25 mouse cellular contexts compared by ENCODE assay signal in the genomic region with DNA sequence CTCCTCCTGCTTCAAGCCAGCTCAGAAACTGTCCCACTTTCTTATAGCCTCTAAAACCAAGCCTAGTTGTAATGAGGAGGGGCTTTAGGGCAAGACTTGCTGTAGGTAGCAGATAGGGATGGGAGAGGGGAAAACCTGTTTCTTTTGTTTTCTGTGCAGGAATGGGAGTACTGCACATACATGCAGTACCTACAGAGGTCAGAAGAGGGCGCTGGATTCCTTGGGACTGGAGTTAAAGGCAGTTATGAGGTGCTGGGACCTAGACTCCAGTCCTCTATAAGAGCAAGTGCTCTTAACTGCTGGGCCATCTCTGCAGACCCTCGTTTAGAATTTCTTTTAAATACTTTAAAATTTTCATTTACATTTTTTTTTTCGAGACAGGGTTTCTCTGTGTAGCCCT. TPM values are rescaled to one million over a fixed set of nuclear protein-coding genes. Genes with fewer than 3 reads are reported as not detected.
DNase-seq lines count a peak whose midpoint lies in the region; ATAC-seq and TF ChIP-seq lines count a peak whose summit lies in the region.
"Had no signal": no experiment of that assay in that cellular context is flagged by ENCODE, and none has a peak within 500 bp of the region (broad histone marks: within the 10 kb centered on the region; RNA-seq: fewer than 3 reads in every experiment).

No protein-coding gene starts in this region.

- H3K9ac ChIP-seq in kidney, postnatal 0 days (ENCODE audit: low read depth, low read length), result no peak overlapping the region
- no peak overlapping the region for H3K9ac ChIP-seq in kidney, embryonic 16.5 days (replicated peaks; ENCODE audit: low read length)
- no peak overlapping the region for H3K9ac ChIP-seq in midbrain, postnatal 0 days (replicated peaks; ENCODE audit: low read length, poor library complexity, severe bottlenecking)
- no peak overlapping the region for H3K9ac ChIP-seq in midbrain, embryonic 14.5 days (replicated peaks; ENCODE audit: low read length)
- H3K9ac ChIP-seq in stomach, postnatal 0 days (ENCODE audit: low read length), result no peak overlapping the region
- H3K9ac ChIP-seq: embryonic facial prominence, embryonic 13.5 days; hindbrain, embryonic 14.5 days; intestine, embryonic 15.5 days; kidney, embryonic 15.5 days; liver, embryonic 13.5 days; midbrain, embryonic 15.5 days; neural tube, embryonic 15.5 days; stomach, embryonic 15.5 days had no signal

- H3K9me3 ChIP-seq in kidney, postnatal 0 days (replicated peaks; ENCODE audit: low read length), result no peaks in the 10 kb centered on the region
- peaks cover 6% of the 10 kb centered on the region; the same call in 1 of the 2 replicates for H3K9me3 ChIP-seq in kidney, embryonic 16.5 days (ENCODE audit: low read length)
- H3K9me3 ChIP-seq in midbrain, postnatal 0 days (ENCODE audit: low read length), result no peaks in the 10 kb centered on the region
- no peaks in the 10 kb centered on the region; the same call in 1 of the 2 replicates for H3K9me3 ChIP-seq in midbrain, embryonic 14.5 days (ENCODE audit: control insufficient read depth, low read length)
- no peaks in the 10 kb centered on the region for H3K9me3 ChIP-seq in stomach, postnatal 0 days (ENCODE audit: control insufficient read depth, low read length)
- H3K9me3 ChIP-seq: embryonic facial prominence, embryonic 13.5 days; G1E; heart, embryonic 10.5 days; intestine, embryonic 15.5 days; liver, embryonic 13.5 days; neural tube, embryonic 15.5 days; stomach, embryonic 15.5 days had no signal

- TF ChIP-seq EP300 in stomach, postnatal 0 days (optimal IDR thresholded peaks at IDR 0.05), result no peak

- H3K27me3 ChIP-seq in kidney, postnatal 0 days (ENCODE audit: insufficient read depth, low read length), result no peaks in the 10 kb centered on the region
- no peaks in the 10 kb centered on the region for H3K27me3 ChIP-seq in kidney, embryonic 16.5 days (ENCODE audit: insufficient read depth, low read length)
- H3K27me3 ChIP-seq in midbrain, postnatal 0 days (ENCODE audit: insufficient read depth, low read length), result no peaks in the 10 kb centered on the region
- no peaks in the 10 kb centered on the region for H3K27me3 ChIP-seq in midbrain, embryonic 14.5 days (ENCODE audit: control insufficient read depth, insufficient read depth, low read length)
- peaks cover 4% of the 10 kb centered on the region for H3K27me3 ChIP-seq in Patski
- no peaks in the 10 kb centered on the region for H3K27me3 ChIP-seq in stomach, postnatal 0 days (ENCODE audit: control insufficient read depth, insufficient read depth, low read length)
- H3K27me3 ChIP-seq: embryonic facial prominence, embryonic 13.5 days; intestine, embryonic 15.5 days; kidney, embryonic 15.5 days; liver, embryonic 13.5 days; midbrain, embryonic 15.5 days; neural tube, embryonic 15.5 days; stomach, embryonic 15.5 days had no signal

- H3K4me2 ChIP-seq in kidney, postnatal 0 days (ENCODE audit: low read length), result no peak overlapping the region
- H3K4me2 ChIP-seq in kidney, embryonic 16.5 days (replicated peaks; ENCODE audit: low read depth, low read length), result no peak overlapping the region
- no peak overlapping the region for H3K4me2 ChIP-seq in midbrain, postnatal 0 days (ENCODE audit: low read depth, low read length, poor library complexity, severe bottlenecking)
- H3K4me2 ChIP-seq in midbrain, embryonic 14.5 days (ENCODE audit: low read length), result no peak overlapping the region
- H3K4me2 ChIP-seq in stomach, postnatal 0 days (replicated peaks; ENCODE audit: low read depth), result no peak overlapping the region
- H3K4me2 ChIP-seq: embryonic facial prominence, embryonic 13.5 days; hindbrain, embryonic 14.5 days; intestine, embryonic 15.5 days; kidney, embryonic 15.5 days; liver, embryonic 13.5 days; midbrain, embryonic 15.5 days; neural tube, embryonic 15.5 days; stomach, embryonic 15.5 days had no signal

- H3K4me1 ChIP-seq in kidney, postnatal 0 days (replicated peaks; ENCODE audit: insufficient read depth, low read length), result no peaks in the 10 kb centered on the region
- 0 out of 2 replicates have a peak, but pooled peaks cover 3% of the 10 kb centered on the region for H3K4me1 ChIP-seq in kidney, embryonic 16.5 days (ENCODE audit: insufficient read depth, low read length)
- no peaks in the 10 kb centered on the region for H3K4me1 ChIP-seq in midbrain, postnatal 0 days (ENCODE audit: insufficient read depth, low read length)
- no peaks in the 10 kb centered on the region; the same call in 1 of the 2 replicates for H3K4me1 ChIP-seq in midbrain, embryonic 14.5 days (ENCODE audit: control insufficient read depth, insufficient read depth, low read length)
- no peaks in the 10 kb centered on the region for H3K4me1 ChIP-seq in stomach, postnatal 0 days (replicated peaks; ENCODE audit: control insufficient read depth, insufficient read depth)
- H3K4me1 ChIP-seq: intestine, embryonic 15.5 days; liver, embryonic 13.5 days had no signal

- CTCF ChIA-PET in Patski (lab: Charles Lee), result no interaction called here

- H3K36me3 ChIP-seq in kidney, postnatal 0 days (ENCODE audit: insufficient read depth, low read length), result no peaks in the 10 kb centered on the region
- no peaks in the 10 kb centered on the region for H3K36me3 ChIP-seq in kidney, embryonic 16.5 days (ENCODE audit: insufficient read depth, low read length)
- no peaks in the 10 kb centered on the region for H3K36me3 ChIP-seq in midbrain, postnatal 0 days (ENCODE audit: insufficient read depth, low read length)
- no peaks in the 10 kb centered on the region for H3K36me3 ChIP-seq in midbrain, embryonic 14.5 days (ENCODE audit: control insufficient read depth, insufficient read depth, low read length)
- no peaks in the 10 kb centered on the region for H3K36me3 ChIP-seq in stomach, postnatal 0 days (ENCODE audit: control insufficient read depth, insufficient read depth, low read length)
- H3K36me3 ChIP-seq: embryonic facial prominence, embryonic 13.5 days; G1E; heart, embryonic 10.5 days; intestine, embryonic 15.5 days; kidney, embryonic 15.5 days; liver, embryonic 13.5 days; midbrain, embryonic 15.5 days; neural tube, embryonic 15.5 days; stomach, embryonic 15.5 days had no signal

- TF ChIP-seq CTCF in kidney, postnatal 0 days (IDR thresholded peaks at IDR 0.05; ENCODE audit: low read depth), result peak; percentile 18; the same call in 1 of the 2 replicates
- TF ChIP-seq CTCF in midbrain, postnatal 0 days (IDR thresholded peaks at IDR 0.05), result peak; percentile 36; the same call in 1 of the 2 replicates
- TF ChIP-seq CTCF in Patski (IDR thresholded peaks at IDR 0.05), result peak; percentile 31
- peak; percentile 15; the same call in 1 of the 2 replicates for TF ChIP-seq CTCF in stomach, postnatal 0 days (IDR thresholded peaks at IDR 0.05; ENCODE audit: low read depth)

- no peak for ATAC-seq in kidney, postnatal 0 days (replicated peaks; ENCODE audit: low FRiP score, low read depth)
- no peak for ATAC-seq in kidney, embryonic 16.5 days (ENCODE audit: low FRiP score, low TSS enrichment)
- no peak for ATAC-seq in midbrain, postnatal 0 days (ENCODE audit: low FRiP score)
- no peak for ATAC-seq in midbrain, embryonic 14.5 days (ENCODE audit: low FRiP score, low TSS enrichment)
- no peak for ATAC-seq in Patski
- no peak for ATAC-seq in stomach, postnatal 0 days (ENCODE audit: low FRiP score, low TSS enrichment)
- ATAC-seq: forebrain, embryonic 14.5 days; intestine, embryonic 15.5 days; midbrain, embryonic 15.5 days had no signal

- WGBS in kidney, postnatal 0 days, result 67% methylated on average over 3 of the region's 3 CpGs
- WGBS in kidney, embryonic 16.5 days, result 70% methylated on average over 3 of the region's 3 CpGs
- 74% methylated on average over 3 of the region's 3 CpGs for WGBS in midbrain, postnatal 0 days
- 66% methylated on average over 3 of the region's 3 CpGs for WGBS in midbrain, embryonic 14.5 days
- 61% methylated on average over 3 of the region's 3 CpGs for WGBS in stomach, postnatal 0 days

- no peak overlapping the region for H3K4me3 ChIP-seq in kidney, postnatal 0 days (replicated peaks; ENCODE audit: low read depth, low read length)
- H3K4me3 ChIP-seq in kidney, embryonic 16.5 days (ENCODE audit: low read length), result no peak overlapping the region
- H3K4me3 ChIP-seq in midbrain, postnatal 0 days (ENCODE audit: low read depth, low read length), result no peak overlapping the region
- no peak overlapping the region for H3K4me3 ChIP-seq in midbrain, embryonic 14.5 days (replicated peaks; ENCODE audit: low read depth, low read length)
- H3K4me3 ChIP-seq in stomach, postnatal 0 days (ENCODE audit: low read depth, low read length), result no peak overlapping the region
- H3K4me3 ChIP-seq: embryonic facial prominence, embryonic 13.5 days; heart, embryonic 10.5 days; intestine, embryonic 15.5 days; kidney, embryonic 15.5 days; liver, embryonic 13.5 days; midbrain, embryonic 15.5 days; neural tube, embryonic 15.5 days; stomach, embryonic 15.5 days had no signal

- H3K27ac ChIP-seq in kidney, postnatal 0 days, result no peak overlapping the region
- no peak overlapping the region for H3K27ac ChIP-seq in kidney, embryonic 16.5 days (ENCODE audit: low read length)
- H3K27ac ChIP-seq in midbrain, postnatal 0 days (ENCODE audit: low read depth, low read length), result no peak overlapping the region
- no peak overlapping the region for H3K27ac ChIP-seq in midbrain, embryonic 14.5 days (replicated peaks; ENCODE audit: low read depth, low read length)
- no peak overlapping the region for H3K27ac ChIP-seq in stomach, postnatal 0 days (replicated peaks)
- H3K27ac ChIP-seq: embryonic facial prominence, embryonic 13.5 days; heart, embryonic 10.5 days; hindbrain, embryonic 14.5 days; intestine, embryonic 15.5 days; kidney, embryonic 15.5 days; liver, embryonic 13.5 days; midbrain, embryonic 15.5 days; neural tube, embryonic 15.5 days; stomach, embryonic 15.5 days had no signal

- in situ Hi-C loops in Patski (cut with MboI; ENCODE audit: low pct_unique_long_range_greater_than_20kb), result no loop called here

- no peak for DNase-seq in kidney, postnatal 0 days (ENCODE audit: low spot score)
- DNase-seq in midbrain, postnatal 0 days (ENCODE audit: low spot score), result no peak
- DNase-seq in midbrain, embryonic 14.5 days, result no peak
- no peak for DNase-seq in Patski (ENCODE audit: low read depth, low spot score)
- no peak for DNase-seq in stomach, postnatal 0 days (ENCODE audit: low spot score)
- no peak for DNase-seq in lung, postnatal 10 days
- DNase-seq: adrenal gland, adult 8-10 months; cerebellum, postnatal 14 days; heart, postnatal 14 days; layer of hippocampus, postnatal 36 days; left cerebral cortex, postnatal 4 days; liver, embryonic 13.5 days; right cerebral cortex, postnatal 14 days; thymus, postnatal 14 days had no signal

- POLR2A ChIA-PET in Patski (lab: Charles Lee), result no interaction called here

RNA-seq across cellular contexts. Expression of gene Cd83, which starts 41.9 kb away (rescaled TPM):
- polyA plus RNA-seq in kidney, postnatal 0 days (2015; fragmentation: Nextera tagmentation; extraction: Ambion mirVana), result 35.8 and 40.6 TPM in 2 replicates
- 35.0 and 35.2 TPM in 2 replicates for polyA plus RNA-seq in kidney, embryonic 16.5 days (2015; fragmentation: Nextera tagmentation; extraction: Ambion mirVana)
- 36.0 and 38.8 TPM in 2 replicates for total RNA-seq in midbrain, postnatal 0 days (2014; rRNA removed)
- polyA plus RNA-seq in midbrain, postnatal 0 days (2015; fragmentation: Nextera tagmentation; extraction: Ambion mirVana), result 36.6 and 43.6 TPM in 2 replicates
- 17.4 and 18.4 TPM in 2 replicates for polyA plus RNA-seq in midbrain, embryonic 14.5 days (2014; fragmentation: Nextera tagmentation; extraction: Ambion mirVana)
- not detected for polyA plus RNA-seq in Patski (2021)
- 2.1 and 2.9 TPM in 2 replicates for polyA plus RNA-seq in stomach, postnatal 0 days (2015; fragmentation: Nextera tagmentation; extraction: Ambion mirVana)
- polyA plus RNA-seq: G1E had no signal
